Mouse (Mus musculus) limb, embryonic 14.5 days (tissue): ENCODE measurements around the gene Snapin. TPM values are rescaled to one million over a fixed set of nuclear protein-coding genes. Genes with fewer than 3 reads are reported as not detected.
A peak's percentile ranks its signal among the peaks of the same experiment; 100 is the strongest.

Source experiments
- ATAC-seq: fragments of 200-750 bp; cut with Nextera tagmentation; 2 replicates; pipeline ENCODE4 v1.8.0; 2017; ENCODE audit warnings: low read depth, moderate number of reproducible peaks, moderate TSS enrichment; ENCODE audit not compliant: low FRiP score
- DNase-seq: peaks from one replicate; pipeline ENCODE4 v3.0.0-alpha.2; 2015; ENCODE audit warnings: low spot score
- H3K27ac ChIP-seq: fragments of 300-500 bp; sonication (generic); replicated peaks from 2 replicates; pipeline ENCODE4 v1.5.1; 2014; ENCODE audit warnings: low read depth, mild to moderate bottlenecking, low read length, moderate library complexity, mixed read lengths
- H3K27me3 ChIP-seq: fragments of 300-500 bp; sonication (generic); 2 replicates; pipeline ENCODE4 v1.6.1; 2014; ENCODE audit warnings: low read length, mixed read lengths; ENCODE audit not compliant: control insufficient read depth, insufficient read depth
- H3K36me3 ChIP-seq: fragments of 300-500 bp; sonication (generic); 2 replicates; pipeline ENCODE4 v1.6.1; 2014; ENCODE audit warnings: mild to moderate bottlenecking, low read length, moderate library complexity, mixed read lengths; ENCODE audit not compliant: control insufficient read depth, insufficient read depth
- H3K4me1 ChIP-seq: fragments of 300-500 bp; sonication (generic); 2 replicates; pipeline ENCODE4 v1.6.1; 2014; ENCODE audit warnings: antibody characterized with exemption, low read length, mixed read lengths; ENCODE audit not compliant: control insufficient read depth, insufficient read depth
- H3K4me2 ChIP-seq: fragments of 300-500 bp; sonication (generic); replicated peaks from 2 replicates; pipeline ENCODE4 v1.6.1; 2014; ENCODE audit warnings: low read depth, mild to moderate bottlenecking, low read length, moderate library complexity; ENCODE audit not compliant: severe bottlenecking
- H3K4me3 ChIP-seq: fragments of 300-500 bp; sonication (generic); replicated peaks from 2 replicates; pipeline ENCODE4 v1.5.1; 2014; ENCODE audit warnings: low read length
- H3K9ac ChIP-seq: fragments of 300-500 bp; sonication (generic); 2 replicates; pipeline ENCODE4 v1.6.1; 2014; ENCODE audit warnings: mild to moderate bottlenecking, low read depth, low read length, moderate library complexity; ENCODE audit not compliant: severe bottlenecking
- H3K9me3 ChIP-seq: fragments of 300-500 bp; sonication (generic); 2 replicates; pipeline ENCODE4 v1.6.1; 2016; ENCODE audit warnings: low read length; ENCODE audit not compliant: control insufficient read depth
- POLR2A ChIP-seq: fragments of 200-500 bp; IDR thresholded peaks from 2 replicates; pipeline ENCODE4 v1.8.0; 2012; ENCODE audit warnings: inconsistent platforms, mild to moderate bottlenecking, moderate library complexity, borderline replicate concordance; ENCODE audit not compliant: insufficient read depth, insufficient read length; ENCODE audit errors: extremely low read depth
- WGBS: fragments of 180-500 bp; shearing (Covaris S2); extraction: QIAGEN DNeasy Blood & Tissue Kit; methylation state at CpG from one replicate; pipeline ENCODE4 v1.1.7; 2014; 5-methylcytosine and 5-hydroxymethylcytosine counted together
- polyA plus RNA-seq, 2 experiments: library from polyadenylated mRNA; depleted of rRNA in 1 of 2; stranded (reverse) in 1 of 2; unstranded in 1 of 2; fragments of >200 nt; fragmentation: Nextera tagmentation in 1 of 2; extraction: Ambion mirVana in 1 of 2; gene quantifications; 2 replicates each; pipeline versions ENCODE4 v1.2.1 to v1.2.3; 2012 to 2014

The Snapin gene
- polyA plus RNA-seq, 2 experiments: 54.8 to 87.6 TPM

- TF ChIP-seq POLR2A: no peak
- no peak overlapping the region for H3K4me2 ChIP-seq
- whole genome bisulfite sequencing: 81% methylated on average over 5 of the region's 5 CpGs
- ATAC-seq: no peak
- H3K27ac ChIP-seq: no peak overlapping the region
- H3K36me3 ChIP-seq: peaks cover 3% of the 10 kb centered on the region; the same call in 1 of the 2 replicates
- no peaks in the 10 kb centered on the region for H3K27me3 ChIP-seq
- H3K4me1 ChIP-seq: peaks cover 21% of the 10 kb centered on the region
- DNase-seq: no peak
- H3K4me3 ChIP-seq: no peak overlapping the region
- no peak overlapping the region for H3K9ac ChIP-seq
- no peaks in the 10 kb centered on the region for H3K9me3 ChIP-seq
Measured at GRCm38 (mm10) chr3:90512276-90512675, 21.4 kb upstream of the Snapin start.

- no peak overlapping the region for H3K9ac ChIP-seq
- peaks cover 15% of the 10 kb centered on the region for H3K4me1 ChIP-seq
- no peak for DNase-seq
- 0 out of 2 replicates have a peak overlapping the region, but pooled peaks have one; percentile 91 for H3K27ac ChIP-seq
- 32% methylated on average over 2 of the region's 2 CpGs for WGBS
- peaks cover 28% of the 10 kb centered on the region for H3K36me3 ChIP-seq
- H3K27me3 ChIP-seq: no peaks in the 10 kb centered on the region
- H3K4me2 ChIP-seq: peak overlapping the region; percentile 42
- no peaks in the 10 kb centered on the region for H3K9me3 ChIP-seq
- H3K4me3 ChIP-seq: peak overlapping the region; percentile 95
- TF ChIP-seq POLR2A: no peak
- ATAC-seq: peak; percentile 3; the same call in 1 of the 2 replicates
Measured at GRCm38 (mm10) chr3:90509747-90510123, 18.9 kb upstream of the Snapin start.

GRCm38 (mm10) chr3:90508950-90509746 lies 18.3 kb upstream of the Snapin start, which contains the start of gene Chtop:
Gene Chtop, minus strand, starts transcription at chr3:90509498.
- peak within 1 kb of the TSS; percentile 52 for H3K4me2 ChIP-seq

GRCm38 (mm10) chr3:90508287-90508949 lies 17.6 kb upstream of the Snapin start:
- Histone ChIP-seq H3K4me3 (peak overlapping the region; percentile 95), H3K4me2 (peak overlapping the region; percentile 52), H3K9ac (peak overlapping the region; percentile 98), H3K36me3 (peaks cover 40% of the 10 kb centered on the region), H3K27me3 (no peaks in the 10 kb centered on the region), H3K9me3 (no peaks in the 10 kb centered on the region), H3K27ac (peak overlapping the region; percentile 91), H3K4me1 (peaks cover 10% of the 10 kb centered on the region)
- DNase-seq: no peak
- 3% methylated on average over 20 of the region's 20 CpGs for WGBS
- no peak for ATAC-seq
- TF ChIP-seq POLR2A: no peak

More at GRCm38 (mm10) chr3:90508950-90509746, 18.3 kb upstream of the Snapin start, which contains the start of gene Chtop:
- ATAC-seq (peak; percentile 94), DNase-seq (peak; percentile 99)
- TF ChIP-seq POLR2A: 0 out of 2 replicates have a peak, but pooled peaks have one; percentile 56
- Histone ChIP-seq H3K27me3 (no peaks in the 10 kb centered on the region), H3K36me3 (peaks cover 34% of the 10 kb centered on the region), H3K4me3 (peak within 1 kb of the TSS; percentile 95), H3K9me3 (no peaks in the 10 kb centered on the region), H3K9ac (peak within 1 kb of the TSS; percentile 98), H3K27ac (peak within 1 kb of the TSS; percentile 91), H3K4me1 (peaks cover 13% of the 10 kb centered on the region)
- WGBS: under 1% methylated on average over 51 of the region's 66 CpGs

- Histone ChIP-seq H3K4me3 (no peak overlapping the region), H3K4me2 (no peak overlapping the region), H3K36me3 (peaks cover 61% of the 10 kb centered on the region), H3K9ac (no peak overlapping the region), H3K4me1 (peaks cover 10% of the 10 kb centered on the region), H3K27ac (no peak overlapping the region), H3K27me3 (no peaks in the 10 kb centered on the region), H3K9me3 (no peaks in the 10 kb centered on the region)
- no peak for ATAC-seq
- no peak for DNase-seq
- no peak for TF ChIP-seq POLR2A
- WGBS: 79% methylated on average over 3 of the region's 3 CpGs
Measured at GRCm38 (mm10) chr3:90506362-90506761, 15.5 kb upstream of the Snapin start.
